In the genomic region with DNA sequence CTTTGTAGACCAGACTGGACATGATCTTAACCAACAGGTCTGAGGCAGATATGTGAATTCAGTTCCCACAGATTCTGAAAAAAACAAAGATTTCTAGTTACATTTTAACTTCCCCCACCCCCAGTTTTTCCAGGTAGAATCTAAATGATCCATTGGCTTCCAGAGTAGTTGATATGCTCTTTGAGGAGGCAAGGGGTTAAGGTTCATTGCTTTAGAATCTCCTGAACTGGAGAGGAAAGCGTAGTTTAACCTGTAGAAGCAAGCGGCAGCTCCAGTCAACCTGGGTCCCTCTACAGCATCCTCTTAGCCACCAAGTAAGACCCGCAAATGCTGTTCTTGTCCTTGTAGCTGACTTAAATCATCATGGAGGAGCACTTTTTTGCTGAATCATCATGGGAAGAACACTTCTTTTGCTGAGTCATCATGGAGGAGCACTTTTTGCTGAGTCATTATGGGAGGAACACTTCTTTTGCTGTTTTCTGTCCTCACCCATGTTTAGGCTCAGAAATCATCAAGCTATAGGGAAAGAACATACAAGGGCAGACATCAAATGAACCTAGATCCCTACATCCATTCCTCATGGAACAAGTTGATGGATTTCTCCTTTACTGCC, we compare ENCODE assay signal across 24 mouse cellular contexts.
DNase-seq lines count a peak whose midpoint lies in the region; ATAC-seq and TF ChIP-seq lines count a peak whose summit lies in the region.
"Had no signal": no experiment of that assay in that cellular context is flagged by ENCODE, and none has a peak within 500 bp of the region (broad histone marks: within the 10 kb centered on the region; RNA-seq: fewer than 3 reads in every experiment).

No protein-coding gene starts in this region.

- no peak overlapping the region for H3K9ac ChIP-seq in CH12.LX (ENCODE audit: insufficient read depth, low read depth)
- no peak overlapping the region for H3K9ac ChIP-seq in intestine, embryonic 16.5 days (ENCODE audit: low read depth, low read length)
- H3K9ac ChIP-seq in midbrain, embryonic 11.5 days (ENCODE audit: low read length) = no peak overlapping the region
- H3K9ac ChIP-seq: embryonic facial prominence, embryonic 13.5 days; forebrain, embryonic 13.5 days; forebrain, postnatal 0 days; hindbrain, embryonic 12.5 days had no signal

- peak; percentile 5 for DNase-seq in kidney, adult 2 months
- DNase-seq in kidney, postnatal 36 days = no peak
- DNase-seq in CH12.LX (ENCODE audit: extremely low read depth) (no peak), R1 (ENCODE audit: low read depth, low spot score) (peak; percentile 21)
- no peak for DNase-seq in natural killer cell, adult 2 months (ENCODE audit: low spot score in 2 of 2)
- DNase-seq in midbrain, embryonic 11.5 days (ENCODE audit: low spot score, missing footprints) = no peak
- no peak for DNase-seq in cerebellum, adult 18-20 months
- DNase-seq: adrenal gland, postnatal 14 days; B cell, adult 2 months; cerebellum, adult 8-10 months; cerebellum, postnatal 14 days; forebrain, postnatal 0 days; gastrocnemius, postnatal 25 days; heart, postnatal 10 days; heart, postnatal 4 days; kidney, adult 8-10 months had no signal

- ATAC-seq in intestine, embryonic 16.5 days = peak; percentile 71
- ATAC-seq in midbrain, embryonic 11.5 days (ENCODE audit: low FRiP score) = no peak
- ATAC-seq: CD4-positive, CD25-positive, alpha-beta regulatory T cell, adult 4 months; forebrain, embryonic 13.5 days; forebrain, postnatal 0 days; hindbrain, embryonic 16.5 days; inflammation-experienced regulatory T-cells, adult 6 months had no signal

- in situ Hi-C loops in CH12.LX (cut with MboI; ENCODE audit: low pct_ligation_motif_present, low pct_unique_long_range_greater_than_20kb, low sequenced_read_pairs) = no loop called here

- TF ChIP-seq POLR2A in kidney, adult 2 months (IDR thresholded peaks at IDR 0.05; ENCODE audit: low read depth, low read length) = no peak
- TF ChIP-seq POLR2A in CH12.LX (IDR thresholded peaks at IDR 0.05; ENCODE audit: low read depth, low read length) = no peak

- H3K4me1 ChIP-seq in kidney, adult 2 months (ENCODE audit: control insufficient read depth, insufficient read depth, low read length) = no peaks in the 10 kb centered on the region
- H3K4me1 ChIP-seq in CH12.LX (ENCODE audit: control insufficient read depth in 1 of 2, insufficient read depth in 2 of 2) = 0 out of 4 replicates have a peak, but pooled peaks cover 0 to 2% of the 10 kb centered on the region in 2 experiments
- peaks cover 4% of the 10 kb centered on the region; the same call in 1 of the 2 replicates for H3K4me1 ChIP-seq in intestine, embryonic 16.5 days (ENCODE audit: control insufficient read depth, insufficient read depth, low read length)
- H3K4me1 ChIP-seq in midbrain, embryonic 11.5 days (ENCODE audit: control insufficient read depth, insufficient read depth, low read length) = no peaks in the 10 kb centered on the region
- H3K4me1 ChIP-seq: forebrain, embryonic 13.5 days; heart, embryonic 10.5 days; hindbrain, embryonic 12.5 days had no signal

- no peak for TF ChIP-seq EP300 in CH12.LX (IDR thresholded peaks at IDR 0.05; ENCODE audit: low read length)

- no peak for TF ChIP-seq RAD21 in CH12.LX (IDR thresholded peaks at IDR 0.05; ENCODE audit: low read depth, low read length)

- H3K79me2 ChIP-seq in CH12.LX (replicated peaks; ENCODE audit: control insufficient read depth, extremely low read depth, insufficient read depth, poor library complexity, severe bottlenecking) = no peaks in the 10 kb centered on the region

- 90% methylated on average over 3 of the region's 3 CpGs for WGBS in kidney, adult 2 months
- WGBS in intestine, embryonic 16.5 days = 87% methylated on average over 3 of the region's 3 CpGs
- WGBS in midbrain, embryonic 11.5 days = 94% methylated on average over 3 of the region's 3 CpGs

- H3K36me3 ChIP-seq in kidney, adult 2 months (ENCODE audit: control insufficient read depth, insufficient read depth, low read length) = no peaks in the 10 kb centered on the region
- no peaks in the 10 kb centered on the region for H3K36me3 ChIP-seq in CH12.LX (replicated peaks in 1 of 2; ENCODE audit: control insufficient read depth in 1 of 2, insufficient read depth in 1 of 2, low read length in 1 of 2)
- H3K36me3 ChIP-seq in intestine, embryonic 16.5 days (ENCODE audit: control insufficient read depth, insufficient read depth, low read length) = no peaks in the 10 kb centered on the region
- H3K36me3 ChIP-seq in midbrain, embryonic 11.5 days (ENCODE audit: control insufficient read depth, insufficient read depth, low read length) = no peaks in the 10 kb centered on the region
- H3K36me3 ChIP-seq: embryonic facial prominence, embryonic 13.5 days; heart, embryonic 10.5 days; hindbrain, embryonic 12.5 days had no signal

- dilution Hi-C loops in CH12.LX (cut with MboI; ENCODE audit: extremely low pct_ligation_motif_present, extremely low pct_unique_long_range_greater_than_20kb, low sequenced_read_pairs) = no loop called here

- no peak overlapping the region for H3K4me2 ChIP-seq in CH12.LX (ENCODE audit: insufficient read depth, low read depth, poor library complexity, severe bottlenecking)
- no peak overlapping the region for H3K4me2 ChIP-seq in intestine, embryonic 16.5 days (ENCODE audit: low read depth, low read length)
- H3K4me2 ChIP-seq in midbrain, embryonic 11.5 days = no peak overlapping the region
- H3K4me2 ChIP-seq: embryonic facial prominence, embryonic 13.5 days; forebrain, embryonic 13.5 days; hindbrain, embryonic 12.5 days had no signal

- no peak overlapping the region for H3K4me3 ChIP-seq in kidney, adult 2 months (ENCODE audit: insufficient read depth, low read depth, low read length)
- H3K4me3 ChIP-seq in CH12.LX (replicated peaks in 1 of 3; ENCODE audit: low read depth in 2 of 3, low read length in 2 of 3, poor library complexity in 1 of 3) = no peak overlapping the region
- no peak overlapping the region for H3K4me3 ChIP-seq in intestine, embryonic 16.5 days (ENCODE audit: low read length)
- no peak overlapping the region for H3K4me3 ChIP-seq in midbrain, embryonic 11.5 days (ENCODE audit: low read depth, low read length)
- H3K4me3 ChIP-seq: embryonic facial prominence, embryonic 13.5 days; forebrain, embryonic 13.5 days; heart, embryonic 10.5 days; hindbrain, embryonic 12.5 days had no signal

- no peaks in the 10 kb centered on the region for H3K9me3 ChIP-seq in CH12.LX (replicated peaks; ENCODE audit: low read length)
- no peaks in the 10 kb centered on the region for H3K9me3 ChIP-seq in intestine, embryonic 16.5 days (ENCODE audit: control insufficient read depth, low read length)
- no peaks in the 10 kb centered on the region for H3K9me3 ChIP-seq in midbrain, embryonic 11.5 days (ENCODE audit: control insufficient read depth, low read length)
- H3K9me3 ChIP-seq: embryonic facial prominence, embryonic 13.5 days; forebrain, embryonic 13.5 days; heart, embryonic 10.5 days; hindbrain, embryonic 12.5 days had no signal

- H3K27me3 ChIP-seq in kidney, adult 2 months (replicated peaks; ENCODE audit: control insufficient read depth, insufficient read depth, low read length) = no peaks in the 10 kb centered on the region
- no peaks in the 10 kb centered on the region for H3K27me3 ChIP-seq in CH12.LX (replicated peaks)
- no peaks in the 10 kb centered on the region for H3K27me3 ChIP-seq in intestine, embryonic 16.5 days (replicated peaks; ENCODE audit: control insufficient read depth, insufficient read depth, low read length)
- no peaks in the 10 kb centered on the region for H3K27me3 ChIP-seq in midbrain, embryonic 11.5 days (ENCODE audit: control insufficient read depth, insufficient read depth, low read length)
- H3K27me3 ChIP-seq: embryonic facial prominence, embryonic 13.5 days; forebrain, embryonic 13.5 days; hindbrain, embryonic 12.5 days had no signal

- H3K27ac ChIP-seq in kidney, adult 2 months (ENCODE audit: insufficient read depth, low read depth, low read length) = no peak overlapping the region
- H3K27ac ChIP-seq in CH12.LX (ENCODE audit: insufficient read depth, low read depth) = no peak overlapping the region
- H3K27ac ChIP-seq in intestine, embryonic 16.5 days (ENCODE audit: low read length) = no peak overlapping the region
- H3K27ac ChIP-seq in midbrain, embryonic 11.5 days (ENCODE audit: low read depth, low read length) = no peak overlapping the region
- H3K27ac ChIP-seq: embryonic facial prominence, embryonic 13.5 days; forebrain, embryonic 13.5 days; heart, embryonic 10.5 days; hindbrain, embryonic 12.5 days had no signal

- TF ChIP-seq CTCF in kidney, adult 2 months (conservative IDR thresholded peaks at IDR 0.05; ENCODE audit: insufficient read depth, insufficient read length, low read depth, low read length) = no peak
- no peak for TF ChIP-seq CTCF in CH12.LX (conservative IDR thresholded peaks at IDR 0.05 in 1 of 2, IDR thresholded peaks at IDR 0.05 in 1 of 2; ENCODE audit: low read depth in 2 of 2, low read length in 2 of 2)

TF ChIP-seq in CH12.LX, 34 proteins besides CTCF, POLR2A, EP300 and RAD21:
- peak; percentile 87 for TF ChIP-seq MAFK (IDR thresholded peaks at IDR 0.05; ENCODE audit: insufficient replicate concordance, low read length)
- no peak for TF ChIP-seq ZC3H11A (IDR thresholded peaks at IDR 0.05; ENCODE audit: low read depth, low read length)
TF ChIP-seq in CH12.LX: peak in this region for 1.

Comparison
In these comparisons a context has a peak if more than half of its experiments do, and no peak if none do; other contexts are left out.
1. DNase-seq: peak in kidney, adult 2 months (single experiment) and R1 (single experiment); none in kidney, postnatal 36 days (0 of 2), CH12.LX (single experiment), natural killer cell, adult 2 months (0 of 2), midbrain, embryonic 11.5 days (single experiment) and cerebellum, adult 18-20 months (0 of 2).